Mouse (Mus musculus): Measurements from ENCODE around the gene Gnaz. TPM values are rescaled to one million over a fixed set of nuclear protein-coding genes. Genes with fewer than 3 reads are reported as not detected.
A peak's percentile ranks its signal among the peaks of the same experiment; 100 is the strongest.

The Gnaz gene
- 100 to 1,000 TPM in 2 of 4 experiments, 10 to 100 TPM in 2; 93.3 to 104 (median 99.6) TPM for total RNA-seq (2022)

DNA sequence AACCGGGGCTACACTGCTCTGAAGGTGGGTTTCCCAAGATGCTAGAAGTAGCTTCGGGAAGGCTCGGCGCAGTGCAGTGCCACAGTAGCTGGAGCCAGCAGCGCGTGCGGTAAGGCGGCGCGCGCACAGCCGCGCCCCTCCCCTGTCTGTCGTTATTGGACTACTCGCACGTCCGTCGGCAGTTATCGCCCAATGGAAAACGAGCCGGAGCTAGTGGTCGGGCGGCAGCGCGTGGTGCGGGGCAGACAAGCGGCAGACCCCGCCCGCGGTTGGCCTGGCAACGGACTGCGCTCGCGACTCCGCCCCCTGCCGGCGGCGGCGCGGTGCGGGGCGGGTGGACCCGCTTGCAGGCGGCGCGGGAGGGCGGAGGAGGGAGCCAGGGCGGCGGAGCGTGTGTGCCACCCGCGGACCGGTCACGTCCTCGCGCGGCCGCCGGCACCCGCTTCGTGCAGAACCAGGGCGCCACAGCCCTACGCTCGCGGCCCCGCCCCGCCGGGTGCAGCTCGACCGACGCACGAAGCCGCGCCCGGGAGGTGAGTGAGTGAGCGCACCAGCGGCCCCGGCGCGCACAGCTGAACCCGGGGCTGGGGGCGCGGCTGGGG is at the start of gene Gnaz:
Gnaz (plus strand) TSS at position 328 of the 602 bp plus-strand sequence.
- DNase-seq (ENCODE audit: low spot score in 2 of 2): peak; percentile 97 to 98

DNA sequence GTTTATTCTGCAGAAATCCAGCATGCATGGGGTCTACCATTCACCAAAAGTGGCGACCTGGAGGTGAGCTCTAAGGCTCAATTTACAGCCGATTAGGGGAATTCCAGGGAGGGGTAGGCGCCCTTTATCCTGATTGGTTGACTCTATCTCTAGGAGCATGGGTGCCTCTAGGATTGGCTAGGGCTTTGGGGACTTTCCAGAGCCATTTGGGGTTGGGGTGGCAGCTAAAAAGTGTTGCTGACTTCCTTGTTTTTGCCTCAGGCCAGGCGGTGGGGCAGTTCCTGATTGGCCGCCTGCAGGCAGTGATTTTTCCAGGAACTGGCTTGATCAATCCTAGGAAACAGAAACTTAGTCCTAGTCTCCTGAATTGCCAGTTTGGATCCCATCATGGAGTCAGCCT is 47.7 kb upstream of the Gnaz start:
- no peak for DNase-seq (ENCODE audit: low spot score in 2 of 2)

- no peak for DNase-seq (ENCODE audit: low spot score in 2 of 2)
These were observed 46.0 kb upstream of the Gnaz start for GRCm38 (mm10) chr10:74920853-74921567.

DNA sequence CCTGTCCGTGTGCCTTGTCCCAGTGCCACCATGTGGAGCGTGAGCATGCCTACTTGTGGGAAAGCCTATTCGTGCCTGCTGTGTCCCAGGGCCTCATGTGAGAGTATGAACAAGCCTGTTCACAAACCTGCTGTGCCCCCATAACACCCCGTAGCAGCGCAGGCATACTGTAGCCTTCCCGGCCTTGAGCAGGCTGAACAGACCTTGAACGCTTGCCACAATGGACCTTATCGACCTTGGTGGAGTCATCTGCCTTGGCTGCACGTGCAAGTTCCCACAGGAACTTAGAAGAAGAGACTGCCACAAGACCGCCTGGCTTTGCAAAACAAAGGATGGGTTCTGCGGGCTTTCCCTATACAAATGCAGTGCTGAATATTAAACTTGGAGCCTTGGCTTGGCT is 45.4 kb upstream of the Gnaz start:
- no peak for DNase-seq (ENCODE audit: low spot score in 2 of 2)

DNA sequence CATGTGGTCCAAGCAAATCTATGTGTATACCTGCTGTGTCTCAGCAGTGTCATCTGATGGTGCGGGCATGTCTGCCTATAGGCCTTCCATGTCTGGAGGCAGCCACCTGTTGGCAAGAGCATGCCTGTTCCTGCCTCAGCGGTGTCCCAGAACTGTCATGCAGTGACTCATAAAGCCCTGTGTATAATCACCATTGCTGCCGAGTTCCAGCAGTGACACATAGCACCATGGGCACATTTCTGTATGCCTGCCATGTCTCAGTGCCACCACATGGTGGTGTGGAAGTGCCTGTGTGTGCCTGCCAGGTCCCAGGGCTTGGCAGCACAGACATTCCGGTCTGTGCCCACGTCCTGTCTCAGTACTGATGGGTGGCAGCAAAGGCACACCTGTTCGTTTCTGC is 44.2 kb upstream of the Gnaz start:
- DNase-seq (ENCODE audit: low spot score in 2 of 2): peak in 1 of 2 experiments; percentile 72

DNA sequence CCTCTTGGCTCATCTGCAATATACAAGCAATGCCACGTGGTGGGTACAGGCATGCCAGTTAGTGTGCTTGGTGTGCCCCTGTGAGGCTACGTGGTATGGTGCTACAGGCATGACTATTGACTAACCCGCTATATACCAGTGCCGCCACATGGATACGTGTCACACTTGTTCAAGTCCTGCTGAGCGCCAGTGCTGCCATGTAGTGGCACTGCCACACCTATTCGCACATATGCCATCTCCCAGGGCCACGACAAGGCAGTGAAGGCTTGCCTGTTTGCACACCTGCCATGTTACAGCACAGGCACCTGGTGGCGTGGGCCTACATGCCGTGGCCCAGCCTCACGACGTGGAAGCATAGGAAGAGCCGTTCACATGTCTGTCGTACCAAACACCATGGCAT is 42.7 kb upstream of the Gnaz start:
- no peak for DNase-seq (ENCODE audit: low spot score in 2 of 2)

GRCm38 (mm10) chr10:74925324-74925723 is 41.7 kb upstream of the Gnaz start:
- peak; percentile 44 to 68 for DNase-seq (ENCODE audit: low spot score in 2 of 2)

- DNase-seq (ENCODE audit: low spot score in 2 of 2): no peak
These were observed 38.7 kb upstream of the Gnaz start for GRCm38 (mm10) chr10:74928276-74928675.

DNA sequence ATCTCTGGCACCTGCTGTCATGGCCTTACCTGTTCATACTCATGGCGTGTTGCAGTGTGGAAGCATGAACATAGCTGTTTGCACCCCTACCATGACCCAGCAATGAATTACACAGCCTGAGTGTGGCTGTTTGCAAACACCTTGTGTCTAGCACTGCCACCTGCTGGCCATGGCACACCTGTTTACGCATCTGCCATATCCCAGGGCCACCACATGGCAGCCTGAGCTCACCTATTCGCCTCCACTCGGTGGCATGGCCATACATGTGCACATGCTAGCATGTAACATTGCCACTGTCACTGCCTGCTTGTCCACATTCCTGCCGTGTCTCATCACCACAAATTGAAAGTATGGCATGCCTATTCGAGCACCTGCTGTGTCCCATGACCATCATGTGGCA is 37.4 kb upstream of the Gnaz start:
- no peak for DNase-seq (ENCODE audit: low spot score in 2 of 2)

- DNase-seq (ENCODE audit: low spot score in 2 of 2): no peak
These were observed 36.4 kb upstream of the Gnaz start for GRCm38 (mm10) chr10:74930541-74930940.

- peak in 1 of 2 experiments; percentile 3 for DNase-seq (ENCODE audit: low spot score in 2 of 2)
These were observed 35.3 kb upstream of the Gnaz start for GRCm38 (mm10) chr10:74931631-74932030.

GRCm38 (mm10) chr10:74932487-74932886 is 34.5 kb upstream of the Gnaz start:
- DNase-seq (ENCODE audit: low spot score in 2 of 2): peak in 1 of 2 experiments; percentile 6

DNA sequence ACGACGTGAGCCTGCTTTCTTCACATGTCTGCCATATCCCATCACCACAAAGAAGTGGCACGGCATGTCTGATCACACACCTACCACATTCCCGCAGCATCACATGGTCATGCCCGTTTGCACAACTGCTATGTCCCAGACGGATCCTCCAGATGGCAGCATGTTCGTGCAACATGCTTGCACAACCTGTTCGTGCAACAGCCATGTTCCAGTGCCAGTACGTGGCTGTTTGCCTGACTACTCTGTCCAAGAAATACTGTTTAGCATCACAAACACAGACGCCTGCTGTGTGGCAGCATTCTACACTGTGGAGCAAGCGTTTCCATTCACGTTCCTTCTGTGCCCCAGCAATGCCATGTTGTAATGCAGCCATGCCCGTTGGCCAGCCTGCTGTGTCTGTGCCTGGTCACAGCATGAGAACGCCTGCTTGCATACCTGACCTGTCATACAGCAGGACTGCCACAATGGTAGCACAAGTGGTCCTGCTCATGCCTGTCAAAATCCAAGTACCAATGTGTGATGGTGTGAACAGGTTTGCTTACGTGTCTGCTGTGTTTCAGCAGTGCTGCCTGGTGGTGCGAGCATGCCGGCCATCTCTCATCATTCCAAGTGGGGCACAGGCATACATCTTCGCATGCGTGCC is 33.3 kb upstream of the Gnaz start:
- peak in 1 of 2 experiments; percentile 5 for DNase-seq (ENCODE audit: low spot score in 2 of 2)

DNA sequence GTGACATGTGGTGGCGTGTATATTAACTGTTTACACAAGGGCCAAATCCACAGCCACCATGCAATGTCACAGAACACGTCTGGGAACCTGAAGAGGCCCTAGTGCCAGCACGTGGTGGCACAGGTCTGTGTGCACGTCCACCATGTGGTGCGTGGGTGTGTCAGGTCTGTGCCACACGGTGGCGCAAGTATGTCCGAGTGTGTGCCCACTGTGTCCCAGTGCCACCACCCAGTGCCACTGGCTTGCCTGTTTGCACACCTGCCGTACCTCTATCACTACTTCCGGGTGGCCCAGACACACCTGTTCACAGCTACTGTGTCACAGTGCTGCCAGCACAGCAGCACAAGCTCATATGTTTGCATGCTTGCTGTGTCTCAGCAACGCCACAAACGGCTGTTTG is 32.5 kb upstream of the Gnaz start:
- DNase-seq (ENCODE audit: low spot score in 2 of 2): no peak

GRCm38 (mm10) chr10:74935016-74935415 is 32.0 kb upstream of the Gnaz start:
- no peak for DNase-seq (ENCODE audit: low spot score in 2 of 2)

DNA sequence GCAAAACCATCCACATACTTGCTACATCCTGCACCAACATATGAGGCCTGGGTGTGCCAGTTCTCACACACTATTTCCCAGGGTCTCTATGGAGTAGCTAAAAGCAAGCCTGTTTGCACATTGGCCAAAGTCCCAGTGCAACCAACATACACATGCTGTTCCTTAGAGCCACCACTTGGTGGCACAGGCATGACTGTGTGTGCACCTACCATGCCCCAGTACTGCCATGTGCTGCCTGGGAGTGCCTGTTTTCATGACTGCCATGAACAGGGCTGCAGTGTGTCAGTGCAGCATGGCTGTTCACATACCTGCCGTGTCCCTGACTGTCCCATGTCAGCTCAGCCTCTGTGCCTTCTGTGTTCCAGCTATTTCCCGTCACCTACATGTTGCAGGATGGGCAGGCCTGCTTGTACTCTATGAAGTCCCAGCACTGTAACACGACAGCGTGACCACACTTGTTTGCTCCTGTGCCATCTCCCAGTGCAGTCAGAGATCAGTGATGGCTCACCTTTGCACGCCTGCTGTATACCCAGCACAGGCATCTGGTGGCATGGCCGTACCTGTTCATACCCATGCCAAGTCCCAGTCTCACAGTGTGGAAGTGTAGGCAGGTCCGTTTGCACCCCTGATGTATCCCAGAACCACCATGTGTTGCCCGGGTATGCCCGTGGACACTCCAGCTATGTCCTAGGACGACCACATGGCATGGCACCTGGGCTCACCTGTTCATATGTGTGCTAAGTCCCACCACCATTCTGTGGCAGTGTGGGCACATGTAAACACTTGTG is 29.8 kb upstream of the Gnaz start:
- no peak for DNase-seq (ENCODE audit: low spot score in 2 of 2)

DNA sequence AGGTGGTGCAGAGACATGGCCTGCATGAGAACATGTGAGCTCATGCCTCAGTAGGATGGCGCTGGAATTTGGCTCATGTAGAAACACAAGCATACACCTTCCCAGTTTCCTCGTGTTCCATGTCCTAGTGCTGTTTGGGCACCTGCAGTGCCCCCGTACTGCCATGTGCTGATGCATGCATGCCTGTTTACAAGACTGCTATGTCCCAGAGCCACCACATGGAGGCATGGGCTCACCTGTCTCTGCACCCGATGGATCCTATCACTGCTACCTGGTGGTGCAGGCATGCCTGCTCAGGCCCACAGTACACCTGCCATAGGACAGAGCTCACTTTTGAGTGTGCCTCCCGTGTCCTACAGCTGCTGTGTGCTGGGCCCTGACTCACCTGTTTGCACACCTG is 28.6 kb upstream of the Gnaz start:
- no peak for DNase-seq (ENCODE audit: low spot score in 2 of 2)

GRCm38 (mm10) chr10:74939300-74939699 is 27.7 kb upstream of the Gnaz start:
- no peak for DNase-seq (ENCODE audit: low spot score in 2 of 2)

DNA sequence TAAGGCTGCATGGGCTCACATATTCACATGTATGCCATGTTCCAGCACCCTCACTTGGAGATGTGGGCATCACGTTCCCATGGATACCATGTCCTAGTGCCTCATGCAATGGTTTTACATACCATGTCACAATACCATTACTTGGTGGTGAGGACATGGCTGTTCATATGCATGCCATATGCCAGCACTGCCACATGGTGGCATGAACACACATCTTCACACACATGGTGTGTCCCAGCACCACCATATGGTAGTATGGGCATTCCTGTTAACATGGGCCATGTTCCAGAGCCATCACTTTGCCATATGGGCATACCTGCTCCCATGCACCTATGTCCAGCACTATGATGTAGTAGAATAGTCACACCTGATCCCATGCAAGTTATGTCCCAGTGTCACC is 26.2 kb upstream of the Gnaz start:
- no peak for DNase-seq (ENCODE audit: low spot score in 2 of 2)

DNA sequence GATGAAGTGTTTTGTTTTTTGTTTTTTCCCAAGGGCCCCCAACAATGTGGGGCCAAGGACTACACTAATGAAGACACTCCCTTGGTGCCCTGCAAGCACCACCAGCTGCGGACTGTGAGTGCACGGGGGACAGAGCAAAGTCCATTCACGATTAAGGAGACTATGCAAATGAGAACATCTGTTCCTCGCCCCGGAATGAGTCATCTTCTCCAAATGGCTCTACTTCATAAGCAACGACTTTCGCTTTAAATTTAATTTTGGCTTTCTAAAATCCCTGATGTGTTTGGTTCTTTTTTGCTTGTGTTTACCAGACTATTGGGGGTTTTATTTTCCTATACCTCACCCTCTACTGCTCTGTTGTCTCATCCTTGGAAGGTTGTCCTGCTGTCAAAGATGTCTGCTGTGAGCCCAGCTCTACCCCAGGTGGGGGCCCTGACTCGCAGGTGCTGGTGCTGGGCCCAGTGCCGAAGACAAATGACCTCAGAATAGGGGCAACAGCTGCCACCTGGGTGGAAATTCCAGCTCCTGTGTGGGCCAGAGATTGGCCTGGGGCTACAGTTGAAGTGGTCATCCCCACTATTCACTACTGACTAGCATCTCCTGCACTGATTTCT is 14.0 kb upstream of the Gnaz start:
- DNase-seq (ENCODE audit: low spot score in 2 of 2): peak; percentile 23 to 71

GRCm38 (mm10) chr10:74964380-74964779 is 2.6 kb upstream of the Gnaz start:
- no peak for DNase-seq (ENCODE audit: low spot score in 2 of 2)

Measured in left cerebral cortex, adult 8-10 months (tissue).